Mouse (Mus musculus): ENCODE data around the gene Hnrnpm.

Gene Hnrnpm

DNA sequence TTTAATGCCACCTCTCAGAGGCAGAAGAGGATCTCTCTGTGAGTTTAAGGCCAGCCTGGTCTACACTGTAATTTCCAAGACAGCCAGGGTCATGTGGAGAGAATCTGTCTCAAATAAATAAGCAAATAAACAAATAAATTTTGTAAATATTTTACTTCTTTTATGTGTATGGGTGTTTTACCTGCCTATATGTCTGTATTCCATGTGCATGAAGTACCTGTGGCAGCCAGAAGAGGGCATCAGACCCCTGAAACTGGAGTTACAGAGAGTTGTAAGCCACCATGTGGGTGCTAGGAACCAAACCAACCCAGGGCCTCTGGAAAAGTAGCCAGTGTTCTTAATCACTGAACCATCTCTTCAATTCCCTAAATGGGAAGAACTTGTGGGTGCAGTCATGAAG is 89.4 kb downstream of the Hnrnpm start:
- DNase-seq (ENCODE audit: low spot score in 2 of 2) = no peak

Measured in natural killer cell, adult 2 months (primary cell).